Comparison of ENCODE assay signal across 24 mouse cellular contexts in genomic region chr7:114182708-114183107, GRCm38 (mm10).
DNase-seq lines count a peak whose midpoint lies in the region; ATAC-seq and TF ChIP-seq lines count a peak whose summit lies in the region.
"Had no signal": no experiment of that assay in that cellular context is flagged by ENCODE, and none has a peak within 500 bp of the region (broad histone marks: within the 10 kb centered on the region; RNA-seq: fewer than 3 reads in every experiment).

No protein-coding gene starts in this region.

- TF ChIP-seq CTCF in left cerebral cortex, adult 2 months (IDR thresholded peaks at IDR 0.05), result no peak; the same call in 1 of the 2 replicates
- 0 out of 2 replicates have a peak, but pooled peaks have one; percentile 6 for TF ChIP-seq CTCF in midbrain, postnatal 0 days (IDR thresholded peaks at IDR 0.05)

- peaks cover 3% of the 10 kb centered on the region; the same call in 1 of the 2 replicates for H3K9me3 ChIP-seq in midbrain, postnatal 0 days (ENCODE audit: low read length)
- no peaks in the 10 kb centered on the region for H3K9me3 ChIP-seq in midbrain, embryonic 15.5 days
- H3K9me3 ChIP-seq in heart, embryonic 12.5 days (replicated peaks), result no peaks in the 10 kb centered on the region
- H3K9me3 ChIP-seq: embryonic facial prominence, embryonic 10.5 days; forebrain, embryonic 10.5 days; forebrain, embryonic 15.5 days; G1E; hindbrain, embryonic 12.5 days had no signal

- ATAC-seq in midbrain, postnatal 0 days (ENCODE audit: low FRiP score), result no peak
- no peak for ATAC-seq in midbrain, embryonic 15.5 days (replicated peaks)
- 0 out of 2 replicates have a peak, but pooled peaks have one; percentile 32 for ATAC-seq in common myeloid progenitor, adult 5-6 weeks (replicated peaks; ENCODE audit: low read depth, poor library complexity, severe bottlenecking)
- ATAC-seq in megakaryocyte progenitor cell, adult 5-6 weeks (replicated peaks; ENCODE audit: poor library complexity), result 0 out of 2 replicates have a peak, but pooled peaks have one; percentile 23
- no peak for ATAC-seq in heart, embryonic 12.5 days (ENCODE audit: insufficient number of reproducible peaks, low FRiP score)
- ATAC-seq: CD4-positive, CD25-positive, alpha-beta regulatory T cell, adult 4 months; forebrain, embryonic 15.5 days; hindbrain, embryonic 16.5 days had no signal

- H3K4me3 ChIP-seq in left cerebral cortex, adult 2 months, result no peak overlapping the region
- no peak overlapping the region for H3K4me3 ChIP-seq in midbrain, postnatal 0 days (ENCODE audit: low read depth, low read length)
- H3K4me3 ChIP-seq in midbrain, embryonic 15.5 days, result no peak overlapping the region
- H3K4me3 ChIP-seq in heart, embryonic 12.5 days, result no peak overlapping the region
- H3K4me3 ChIP-seq: embryonic facial prominence, embryonic 10.5 days; erythroblast, embryonic 14.5 days; forebrain, embryonic 10.5 days; forebrain, embryonic 15.5 days; heart, adult 2 months; hindbrain, embryonic 12.5 days had no signal

- H3K4me2 ChIP-seq in midbrain, postnatal 0 days (ENCODE audit: low read depth, low read length, poor library complexity, severe bottlenecking), result no peak overlapping the region
- no peak overlapping the region for H3K4me2 ChIP-seq in midbrain, embryonic 15.5 days
- no peak overlapping the region for H3K4me2 ChIP-seq in heart, embryonic 12.5 days
- H3K4me2 ChIP-seq: forebrain, embryonic 15.5 days; heart, embryonic 11.5 days; hindbrain, embryonic 12.5 days had no signal

- H3K27ac ChIP-seq in left cerebral cortex, adult 2 months, result peak overlapping the region; percentile 26; the same call in 1 of the 2 replicates
- H3K27ac ChIP-seq in midbrain, postnatal 0 days (ENCODE audit: low read depth, low read length), result no peak overlapping the region
- H3K27ac ChIP-seq in midbrain, embryonic 15.5 days, result no peak overlapping the region
- H3K27ac ChIP-seq in heart, embryonic 12.5 days (ENCODE audit: poor library complexity, severe bottlenecking), result no peak overlapping the region
- H3K27ac ChIP-seq: embryonic facial prominence, embryonic 10.5 days; forebrain, embryonic 10.5 days; forebrain, embryonic 15.5 days; heart, adult 2 months; hindbrain, embryonic 12.5 days had no signal

- H3K4me1 ChIP-seq in midbrain, postnatal 0 days (ENCODE audit: insufficient read depth, low read length), result no peaks in the 10 kb centered on the region
- H3K4me1 ChIP-seq in midbrain, embryonic 15.5 days, result 0 out of 2 replicates have a peak, but pooled peaks cover 4% of the 10 kb centered on the region
- peaks cover 30% of the 10 kb centered on the region for H3K4me1 ChIP-seq in heart, embryonic 12.5 days (replicated peaks)

- DNase-seq in left cerebral cortex, adult 2 months (ENCODE audit: extremely low spot score in 1 of 2, low spot score in 2 of 2), result no peak
- DNase-seq in left cerebral cortex, postnatal 4 days, result no peak
- DNase-seq in midbrain, postnatal 0 days (ENCODE audit: low spot score), result no peak
- DNase-seq in adipocyte (ENCODE audit: low spot score), result no peak
- DNase-seq: adrenal gland, postnatal 14 days; cerebellum, adult 18-20 months; cerebellum, adult 9-11 months; cerebellum, postnatal 36 days; gastrocnemius, postnatal 10 days; heart, adult 2 months; heart, postnatal 36 days had no signal

- H3K27me3 ChIP-seq in midbrain, postnatal 0 days (ENCODE audit: insufficient read depth, low read length), result no peaks in the 10 kb centered on the region
- H3K27me3 ChIP-seq in midbrain, embryonic 15.5 days (replicated peaks), result no peaks in the 10 kb centered on the region
- H3K27me3 ChIP-seq in heart, embryonic 12.5 days (replicated peaks), result no peaks in the 10 kb centered on the region
- H3K27me3 ChIP-seq: forebrain, embryonic 15.5 days; hindbrain, embryonic 12.5 days had no signal

- no peak overlapping the region for H3K9ac ChIP-seq in midbrain, postnatal 0 days (replicated peaks; ENCODE audit: low read length, poor library complexity, severe bottlenecking)
- no peak overlapping the region for H3K9ac ChIP-seq in midbrain, embryonic 15.5 days
- H3K9ac ChIP-seq in heart, embryonic 12.5 days, result no peak overlapping the region
- H3K9ac ChIP-seq: forebrain, embryonic 15.5 days; hindbrain, embryonic 12.5 days had no signal

- H3K36me3 ChIP-seq in midbrain, postnatal 0 days (ENCODE audit: insufficient read depth, low read length), result no peaks in the 10 kb centered on the region
- H3K36me3 ChIP-seq in midbrain, embryonic 15.5 days (replicated peaks), result no peaks in the 10 kb centered on the region
- H3K36me3 ChIP-seq in heart, embryonic 12.5 days, result no peaks in the 10 kb centered on the region
- H3K36me3 ChIP-seq: embryonic facial prominence, embryonic 10.5 days; forebrain, embryonic 10.5 days; forebrain, embryonic 15.5 days; G1E; hindbrain, embryonic 12.5 days had no signal

- intact Hi-C loops in left cerebral cortex, adult 2 months (cut with DNase I), result loop anchor here (5.0 kb wide), 2 partner anchors 65 to 100 kb away; partner anchors contain the start of gene Rras2
- intact Hi-C loops in left cerebral cortex, postnatal 4 days (cut with DNase I), result no loop called here

- 88% methylated on average over 3 of the region's 3 CpGs for WGBS in midbrain, postnatal 0 days
- WGBS in midbrain, embryonic 15.5 days, result 86% methylated on average over 3 of the region's 3 CpGs
- WGBS in heart, embryonic 12.5 days, result 83% methylated on average over 3 of the region's 3 CpGs

Comparison
In these comparisons a context has a peak if more than half of its experiments do, and no peak if none do; other contexts are left out.
1. ATAC-seq: peak in common myeloid progenitor, adult 5-6 weeks (single experiment) and megakaryocyte progenitor cell, adult 5-6 weeks (single experiment); none in midbrain, postnatal 0 days (single experiment), midbrain, embryonic 15.5 days (single experiment) and heart, embryonic 12.5 days (single experiment).